Mouse (Mus musculus) intestine, embryonic 16.5 days (tissue): ENCODE results near the gene Olfr373. TPM values are rescaled to one million over a fixed set of nuclear protein-coding genes. Genes with fewer than 3 reads are reported as not detected.
A peak's percentile ranks its signal among the peaks of the same experiment; 100 is the strongest.
"Not testable (repeated sequence)": the region's sequence is repeated elsewhere in the genome, so short reads cannot be mapped to it uniquely, and the experiment has no call there.

ENCODE experiments used
- ATAC-seq: fragments of 200-750 bp; cut with Nextera tagmentation; 2 replicates; pipeline ENCODE4 v1.8.0; 2017; ENCODE audit warnings: moderate TSS enrichment, moderate library complexity
- H3K27ac ChIP-seq: fragments of 300-500 bp; sonication (generic); 2 replicates; pipeline ENCODE4 v1.5.1; 2014; ENCODE audit warnings: mild to moderate bottlenecking, low read length
- H3K27me3 ChIP-seq: fragments of 300-500 bp; sonication (generic); replicated peaks from 2 replicates; pipeline ENCODE4 v1.6.1; 2014; ENCODE audit warnings: low read length, control low read depth, mixed read lengths; ENCODE audit not compliant: control insufficient read depth, insufficient read depth
- H3K36me3 ChIP-seq: fragments of 300-500 bp; sonication (generic); 2 replicates; pipeline ENCODE4 v1.6.1; 2014; ENCODE audit warnings: low read length, control low read depth; ENCODE audit not compliant: control insufficient read depth, insufficient read depth
- H3K4me1 ChIP-seq: fragments of 300-500 bp; sonication (generic); 2 replicates; pipeline ENCODE4 v1.6.1; 2014; ENCODE audit warnings: low read length, control low read depth, mixed read lengths; ENCODE audit not compliant: control insufficient read depth, insufficient read depth
- H3K4me2 ChIP-seq: fragments of 300-500 bp; sonication (generic); 2 replicates; pipeline ENCODE4 v1.6.1; 2014; ENCODE audit warnings: low read depth, low read length, control low read depth
- H3K4me3 ChIP-seq: fragments of 300-500 bp; sonication (generic); 2 replicates; pipeline ENCODE4 v1.5.1; 2014; ENCODE audit warnings: mild to moderate bottlenecking, low read length
- H3K9ac ChIP-seq: fragments of 300-500 bp; sonication (generic); 2 replicates; pipeline ENCODE4 v1.6.1; 2014; ENCODE audit warnings: low read depth, low read length
- H3K9me3 ChIP-seq: fragments of 300-500 bp; sonication (generic); 2 replicates; pipeline ENCODE4 v1.6.1; 2016; ENCODE audit warnings: low read length, control low read depth; ENCODE audit not compliant: control insufficient read depth
- WGBS: fragments of 180-500 bp; shearing (Covaris S2); extraction: QIAGEN DNeasy Blood & Tissue Kit; methylation state at CpG from one replicate; pipeline ENCODE4 v1.1.7; 2014; 5-methylcytosine and 5-hydroxymethylcytosine counted together
- polyA plus RNA-seq: library from polyadenylated mRNA; unstranded; fragments of >200 nt; fragmentation: Nextera tagmentation; extraction: Ambion mirVana; gene quantifications from 2 replicates; pipeline ENCODE4 v1.2.1, GENCODE M21; 2015

The Olfr373 gene
- polyA plus RNA-seq, 1 experiment from 2014 or later: 0.11 TPM

- H3K4me3 ChIP-seq: peak overlapping the region; percentile 7; the same call in 1 of the 2 replicates
- H3K4me1 ChIP-seq, H3K9ac ChIP-seq, H3K27me3 ChIP-seq, H3K27ac ChIP-seq, H3K9me3 ChIP-seq, H3K36me3 ChIP-seq, H3K4me2 ChIP-seq: not testable (repeated sequence)
- 55% methylated on average over 6 of the region's 7 CpGs for WGBS
- peak; percentile 45 for ATAC-seq
Observed at GRCm38 (mm10) chr8:72099377-72100103, 16.6 kb downstream of the Olfr373 start.

GRCm38 (mm10) chr8:72105165-72105564 lies 22.2 kb downstream of the Olfr373 start:
- Histone ChIP-seq H3K9me3 (no peaks in the 10 kb centered on the region), H3K4me3 (no peak overlapping the region), H3K27me3 (no peaks in the 10 kb centered on the region), H3K9ac (no peak overlapping the region), H3K27ac (no peak overlapping the region), H3K4me1 (no peaks in the 10 kb centered on the region), H3K4me2 (no peak overlapping the region), H3K36me3 (no peaks in the 10 kb centered on the region)
- ATAC-seq: no peak
- WGBS: 30% methylated on average over 4 of the region's 4 CpGs

- no peaks in the 10 kb centered on the region for H3K9me3 ChIP-seq
- no peak within 1 kb of the TSS for H3K4me3 ChIP-seq
- no peak for ATAC-seq
- H3K4me2 ChIP-seq: no peak within 1 kb of the TSS
- no peaks in the 10 kb centered on the region for H3K36me3 ChIP-seq
- no peak within 1 kb of the TSS for H3K9ac ChIP-seq
- no peaks in the 10 kb centered on the region for H3K4me1 ChIP-seq
- H3K27me3 ChIP-seq: no peaks in the 10 kb centered on the region
- WGBS: 82% methylated on average over 3 of the region's 3 CpGs
- H3K27ac ChIP-seq: no peak within 1 kb of the TSS
Observed at GRCm38 (mm10) chr8:72106740-72107139, 23.8 kb downstream of the Olfr373 start, which contains the start of gene Olfr374. Gene Olfr374, plus strand, starts transcription at chr8:72107040.

- Histone ChIP-seq H3K27me3 (no peaks in the 10 kb centered on the region), H3K27ac (no peak overlapping the region), H3K4me2 (no peak overlapping the region), H3K9me3 (no peaks in the 10 kb centered on the region), H3K36me3 (no peaks in the 10 kb centered on the region), H3K4me3 (no peak overlapping the region), H3K4me1 (no peaks in the 10 kb centered on the region), H3K9ac (no peak overlapping the region)
- ATAC-seq: no peak
- 70% methylated on average over 6 of the region's 6 CpGs for WGBS
Observed at GRCm38 (mm10) chr8:72110876-72111275, 27.9 kb downstream of the Olfr373 start.

- Histone ChIP-seq H3K4me2 (no peak overlapping the region), H3K4me3 (no peak overlapping the region), H3K9me3 (no peaks in the 10 kb centered on the region), H3K27ac (no peak overlapping the region), H3K27me3 (no peaks in the 10 kb centered on the region), H3K4me1 (no peaks in the 10 kb centered on the region), H3K9ac (no peak overlapping the region), H3K36me3 (no peaks in the 10 kb centered on the region)
- no peak for ATAC-seq
- 76% methylated on average over 3 of the region's 3 CpGs for WGBS
Observed at GRCm38 (mm10) chr8:72112486-72112885, 29.5 kb downstream of the Olfr373 start.

GRCm38 (mm10) chr8:72115202-72115601 lies 32.2 kb downstream of the Olfr373 start:
- H3K9ac ChIP-seq: no peak overlapping the region
- H3K9me3 ChIP-seq: no peaks in the 10 kb centered on the region
- H3K4me2 ChIP-seq: no peak overlapping the region
- no peak overlapping the region for H3K27ac ChIP-seq
- ATAC-seq: no peak
- H3K36me3 ChIP-seq: no peaks in the 10 kb centered on the region
- 88% methylated on average over 2 of the region's 2 CpGs for WGBS
- H3K4me1 ChIP-seq: no peaks in the 10 kb centered on the region
- no peaks in the 10 kb centered on the region for H3K27me3 ChIP-seq
- H3K4me3 ChIP-seq: no peak overlapping the region

- no peak overlapping the region for H3K27ac ChIP-seq
- 49% methylated on average over 4 of the region's 4 CpGs for WGBS
Observed at GRCm38 (mm10) chr8:72118616-72119015, 35.6 kb downstream of the Olfr373 start.

GRCm38 (mm10) chr8:72121486-72121885 lies 38.5 kb downstream of the Olfr373 start:
- H3K9ac ChIP-seq, H3K36me3 ChIP-seq, H3K4me2 ChIP-seq, H3K27ac ChIP-seq, H3K4me1 ChIP-seq, H3K9me3 ChIP-seq, H3K4me3 ChIP-seq, H3K27me3 ChIP-seq: not testable (repeated sequence)
- peak; percentile 67 for ATAC-seq
- WGBS: 53% methylated on average over 3 of the region's 3 CpGs

More at GRCm38 (mm10) chr8:72118616-72119015, 35.6 kb downstream of the Olfr373 start:
- H3K9me3 ChIP-seq: no peaks in the 10 kb centered on the region
- no peak overlapping the region for H3K4me3 ChIP-seq
- no peak overlapping the region for H3K4me2 ChIP-seq
- no peaks in the 10 kb centered on the region for H3K4me1 ChIP-seq
- no peaks in the 10 kb centered on the region for H3K36me3 ChIP-seq
- H3K27me3 ChIP-seq: no peaks in the 10 kb centered on the region
- no peak overlapping the region for H3K9ac ChIP-seq
- ATAC-seq: no peak

GRCm38 (mm10) chr8:72121997-72122396 lies 39.0 kb downstream of the Olfr373 start:
- no peaks in the 10 kb centered on the region for H3K9me3 ChIP-seq
- no peak for ATAC-seq
- H3K4me1 ChIP-seq: no peaks in the 10 kb centered on the region

GRCm38 (mm10) chr8:72127834-72128233 lies 44.9 kb downstream of the Olfr373 start:
- Histone ChIP-seq H3K4me2 (no peak overlapping the region), H3K4me3 (no peak overlapping the region), H3K4me1 (no peaks in the 10 kb centered on the region), H3K27me3 (no peaks in the 10 kb centered on the region), H3K9ac (no peak overlapping the region), H3K27ac (no peak overlapping the region), H3K36me3 (no peaks in the 10 kb centered on the region), H3K9me3 (no peaks in the 10 kb centered on the region)
- peak; percentile 56 for ATAC-seq
- WGBS: 63% methylated on average over 1 of the region's 1 CpGs

More at GRCm38 (mm10) chr8:72121997-72122396, 39.0 kb downstream of the Olfr373 start:
- no peak overlapping the region for H3K27ac ChIP-seq
- H3K4me2 ChIP-seq: no peak overlapping the region
- 64% methylated on average over 1 of the region's 1 CpGs for WGBS
- no peak overlapping the region for H3K4me3 ChIP-seq
- H3K9ac ChIP-seq: no peak overlapping the region
- no peaks in the 10 kb centered on the region for H3K27me3 ChIP-seq
- H3K36me3 ChIP-seq: no peaks in the 10 kb centered on the region
